Comparison of ENCODE assay signal across 23 mouse cellular contexts in genomic region chr14:78117268-78117667, GRCm38 (mm10). TPM values are rescaled to one million over a fixed set of nuclear protein-coding genes. Genes with fewer than 3 reads are reported as not detected.
"Had no signal": no experiment of that assay in that cellular context is flagged by ENCODE, and none has a peak within 500 bp of the region (broad histone marks: within the 10 kb centered on the region; RNA-seq: fewer than 3 reads in every experiment).

No protein-coding gene starts in this region.

- H3K27me3 ChIP-seq: lung, embryonic 15.5 days; megakaryocyte, embryonic 14.5 days; midbrain, embryonic 13.5 days; midbrain, embryonic 15.5 days; neural tube, embryonic 12.5 days; stomach, embryonic 15.5 days had no signal

- H3K4me1 ChIP-seq: lung, embryonic 15.5 days; megakaryocyte, embryonic 14.5 days; midbrain, embryonic 15.5 days; stomach, embryonic 15.5 days had no signal

- ATAC-seq: liver, postnatal 0 days; lung, postnatal 0 days; midbrain, embryonic 13.5 days; midbrain, embryonic 15.5 days had no signal

- H3K4me2 ChIP-seq: lung, embryonic 15.5 days; midbrain, embryonic 11.5 days; midbrain, embryonic 13.5 days; midbrain, embryonic 15.5 days; neural tube, embryonic 12.5 days; stomach, embryonic 15.5 days had no signal

- DNase-seq: liver, postnatal 0 days; lung, adult 2 months; lung, postnatal 14 days; lung, postnatal 36 days; right cerebral cortex, postnatal 14 days; thymus, adult 2 months; thymus, postnatal 25 days; thymus, postnatal 4 days had no signal

- H3K4me3 ChIP-seq: lung, embryonic 15.5 days; megakaryocyte, embryonic 14.5 days; midbrain, embryonic 13.5 days; midbrain, embryonic 15.5 days; neural tube, embryonic 12.5 days; stomach, embryonic 15.5 days had no signal

- H3K9ac ChIP-seq: liver, postnatal 0 days; lung, embryonic 15.5 days; midbrain, embryonic 13.5 days; midbrain, embryonic 15.5 days; neural tube, embryonic 12.5 days; stomach, embryonic 15.5 days had no signal

- H3K27ac ChIP-seq: lung, embryonic 15.5 days; macrophage; midbrain, embryonic 13.5 days; midbrain, embryonic 15.5 days; neural tube, embryonic 12.5 days; stomach, embryonic 15.5 days; stomach, postnatal 0 days had no signal

- H3K36me3 ChIP-seq: lung, embryonic 15.5 days; midbrain, embryonic 13.5 days; midbrain, embryonic 15.5 days; neural tube, embryonic 12.5 days; stomach, embryonic 15.5 days had no signal

- H3K9me3 ChIP-seq: lung, embryonic 15.5 days; megakaryocyte, embryonic 14.5 days; neural tube, embryonic 12.5 days; stomach, embryonic 15.5 days had no signal

RNA-seq across cellular contexts. Expression of gene Fam216b, which starts 28.5 kb away (rescaled TPM):
- total RNA-seq: megakaryocyte progenitor cell, adult 5-6 weeks; monocyte, adult 5-6 weeks; neutrophil, adult 5-6 weeks had no signal
- polyA plus RNA-seq: liver, postnatal 0 days; macrophage; midbrain, embryonic 11.5 days; midbrain, embryonic 13.5 days; neural tube, embryonic 12.5 days; spleen, adult 2 months; stomach, embryonic 15.5 days; urinary bladder, adult 2 months had no signal
